Mouse (Mus musculus): ENCODE data around the gene Def8.

DNA sequence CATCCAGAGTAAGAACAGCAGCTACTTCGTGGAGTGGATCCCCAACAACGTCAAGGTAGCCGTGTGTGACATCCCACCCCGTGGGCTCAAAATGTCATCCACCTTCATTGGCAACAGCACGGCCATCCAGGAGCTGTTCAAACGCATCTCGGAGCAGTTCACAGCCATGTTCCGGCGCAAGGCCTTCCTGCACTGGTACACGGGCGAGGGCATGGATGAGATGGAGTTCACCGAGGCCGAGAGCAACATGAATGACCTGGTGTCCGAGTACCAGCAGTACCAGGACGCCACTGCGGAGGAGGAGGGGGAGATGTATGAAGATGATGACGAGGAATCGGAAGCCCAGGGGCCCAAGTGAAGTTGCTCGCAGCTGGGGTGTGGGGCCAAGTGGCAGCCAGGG, 2.0 kb upstream of the Def8 start:
- TF ChIP-seq EP300 (IDR thresholded peaks at IDR 0.05; ENCODE audit: low read depth) (no peak), CTCF (IDR thresholded peaks at IDR 0.05; ENCODE audit: low read depth) (no peak)

Data from liver, embryonic 14.5 days (tissue).